Mouse (Mus musculus): ENCODE measurements at regions not wholly inside any gene's neighbourhood (a gene's known extent, or its start where the extent isn't known, plus 50 kb on each side); places are given as distances from the start of the nearest gene placed in this dataset.
A peak's percentile ranks its signal among the peaks of the same experiment; 100 is the strongest.
"Not testable (repeated sequence)": the region's sequence is repeated elsewhere in the genome, so short reads cannot be mapped to it uniquely, and the experiment has no call there.

- DNase-seq (ENCODE audit: low spot score in 2 of 2), result not testable (repeated sequence)
These were observed 95.1 kb downstream of the Stard3nl start for GRCm38 (mm10) chr13:19300320-19301011.

DNA sequence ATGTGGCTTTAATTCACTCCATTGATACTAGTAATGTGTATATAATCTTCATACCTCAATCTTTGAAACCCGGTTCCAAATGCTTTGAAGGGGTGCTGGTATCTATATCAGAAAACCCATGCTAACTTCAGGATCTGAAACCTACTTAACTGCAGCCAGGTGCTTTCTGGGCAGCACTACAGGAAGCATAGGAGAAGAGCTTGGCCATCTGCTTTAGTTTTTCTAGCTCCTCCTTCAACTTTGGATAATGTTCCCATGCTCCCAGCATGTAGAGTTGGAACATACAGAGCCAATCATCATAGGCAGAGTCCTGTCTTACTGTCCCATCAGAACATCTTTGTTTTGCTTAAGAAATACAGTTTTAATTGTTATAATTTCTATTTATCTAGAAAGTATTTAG is 99.3 kb downstream of the Stard3nl start:
- no peak for DNase-seq (ENCODE audit: low spot score in 2 of 2)

- no peak for DNase-seq (ENCODE audit: low spot score in 2 of 2)
These were observed 102.6 kb downstream of the Stard3nl start for GRCm38 (mm10) chr13:19293041-19293440.

GRCm38 (mm10) chr13:19283161-19283560 is 112.4 kb downstream of the Stard3nl start:
- no peak for DNase-seq (ENCODE audit: low spot score in 2 of 2)

DNA sequence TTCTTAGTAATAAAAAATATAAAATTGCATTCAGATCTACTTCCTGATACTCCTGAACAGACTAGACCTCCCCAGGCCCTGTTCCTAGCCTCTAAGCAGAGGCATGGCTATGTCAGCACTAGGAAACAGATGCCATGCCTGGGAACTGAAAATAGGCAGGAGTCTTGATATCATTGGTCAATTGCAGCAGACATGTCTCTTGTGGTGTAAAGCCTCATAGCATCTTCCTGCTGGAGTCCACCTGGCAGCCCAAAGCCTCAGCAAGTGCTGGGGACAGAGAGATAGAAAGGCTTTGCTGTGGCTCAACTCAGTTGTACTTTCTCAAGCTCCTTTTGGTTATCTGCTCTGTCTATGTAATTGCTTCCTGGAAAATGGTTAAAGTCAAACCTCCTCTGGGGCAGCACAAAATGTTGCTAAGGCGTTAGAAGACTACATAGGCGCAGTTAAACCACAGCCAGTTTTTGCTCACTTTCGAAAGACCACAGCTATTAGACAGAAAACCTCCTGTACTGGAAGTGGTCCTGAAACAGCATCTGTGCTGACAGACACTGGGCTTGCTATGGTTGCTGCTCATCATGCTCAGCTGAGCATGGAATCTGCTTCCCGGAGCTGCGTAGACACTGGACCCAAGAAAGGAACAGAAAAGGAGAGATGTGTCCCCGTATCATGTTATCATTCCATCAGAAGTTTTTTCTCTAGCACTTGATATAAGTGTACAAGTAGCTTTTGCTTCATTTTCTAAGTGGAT is 122.9 kb downstream of the Stard3nl start:
- DNase-seq (ENCODE audit: low spot score in 2 of 2), result not testable (repeated sequence)

- DNase-seq (ENCODE audit: low spot score in 2 of 2), result not testable (repeated sequence)
These were observed 130.6 kb downstream of the Stard3nl start for GRCm38 (mm10) chr13:19264996-19265395.

DNA sequence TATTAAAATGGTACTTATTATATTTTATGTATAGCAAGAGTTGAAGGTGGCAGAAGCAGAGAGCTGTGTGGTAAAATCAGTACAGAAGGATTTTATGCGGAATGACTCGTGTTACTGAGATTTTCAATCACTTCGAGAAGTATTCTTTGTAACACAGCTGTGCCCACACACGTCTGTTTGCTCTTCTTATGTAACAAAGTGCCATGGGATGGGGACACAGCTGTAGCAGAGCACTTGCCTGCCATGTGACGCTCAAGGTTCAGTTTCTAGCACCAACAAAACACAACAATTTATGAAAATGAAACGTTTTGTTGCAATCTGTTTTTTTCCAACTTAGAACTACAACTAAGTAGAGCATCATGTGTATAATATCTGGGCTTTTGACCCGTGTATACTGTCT is 149.0 kb downstream of the Stard3nl start:
- DNase-seq (ENCODE audit: low spot score in 2 of 2), result not testable (repeated sequence)

DNA sequence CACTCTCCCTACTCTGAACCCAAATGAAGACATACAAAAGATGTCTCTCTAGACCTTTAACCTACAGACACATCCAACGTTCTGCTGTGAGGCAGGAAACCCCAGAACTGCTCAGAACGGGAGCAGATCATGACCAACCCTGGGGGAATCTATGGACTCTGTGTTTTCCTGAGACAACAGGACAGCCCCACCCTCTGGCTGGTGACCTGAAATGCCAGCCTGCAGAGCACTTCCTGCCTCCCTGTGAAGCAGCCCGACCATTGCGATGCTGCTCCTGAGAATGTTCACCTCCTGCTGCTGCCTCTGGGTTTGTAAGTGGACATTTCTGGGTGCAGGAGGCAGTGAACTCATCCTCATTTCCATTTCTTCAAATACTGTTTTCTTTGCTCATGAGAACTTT is 153.0 kb downstream of the Stard3nl start:
- DNase-seq (ENCODE audit: low spot score in 2 of 2), result not testable (repeated sequence)

GRCm38 (mm10) chr13:19236340-19236739 is 159.3 kb downstream of the Stard3nl start:
- peak in 1 of 2 experiments; percentile 30 for DNase-seq (ENCODE audit: low spot score in 2 of 2)

DNA sequence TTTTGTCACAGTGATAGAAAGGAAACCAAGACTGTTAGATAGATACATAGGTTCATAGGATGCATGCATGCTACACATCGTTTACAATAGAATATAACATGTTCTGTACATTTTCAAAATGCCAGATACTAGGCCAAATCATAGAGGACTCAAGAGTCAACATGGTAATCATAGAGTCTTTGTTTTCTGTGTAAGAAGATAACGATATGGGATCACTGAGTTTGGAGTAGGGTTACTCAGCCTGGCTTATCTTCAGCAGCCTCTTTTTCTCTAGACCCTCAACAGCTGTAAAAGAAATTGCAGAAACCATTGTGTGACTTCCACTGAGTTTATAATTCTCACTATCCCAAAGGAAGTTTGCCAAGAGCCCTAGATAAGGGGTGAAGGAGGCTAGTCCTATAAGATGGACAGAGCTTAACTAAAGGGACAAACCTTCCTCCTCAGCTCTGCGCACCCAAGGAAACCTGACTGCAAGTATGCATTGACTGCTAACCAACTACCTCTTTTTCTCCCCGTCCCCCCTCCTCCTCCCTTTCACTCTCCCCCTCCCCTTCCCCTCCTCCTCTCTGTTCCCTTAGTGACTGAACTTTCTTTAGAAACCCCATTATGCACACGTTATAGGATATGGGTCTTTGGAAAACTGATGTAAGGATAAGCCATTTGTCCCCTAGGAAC is 160.8 kb downstream of the Stard3nl start:
- no peak for DNase-seq (ENCODE audit: low spot score in 2 of 2)

- not testable (repeated sequence) for DNase-seq (ENCODE audit: low spot score in 2 of 2)
These were observed 175.6 kb downstream of the Stard3nl start for GRCm38 (mm10) chr13:19220004-19220403.

- DNase-seq (ENCODE audit: low spot score in 2 of 2), result not testable (repeated sequence)
These were observed 176.1 kb downstream of the Stard3nl start for GRCm38 (mm10) chr13:19219383-19219991.

GRCm38 (mm10) chr13:19204669-19205068 is 190.9 kb downstream of the Stard3nl start:
- DNase-seq (ENCODE audit: low spot score in 2 of 2), result no peak

GRCm38 (mm10) chr13:19202320-19202719 is 193.3 kb downstream of the Stard3nl start:
- DNase-seq (ENCODE audit: low spot score in 2 of 2), result not testable (repeated sequence)
